ENCODE assay signal across 27 mouse cellular contexts in genomic region chr13:16745644-16746043, GRCm38 (mm10).
"Had no signal": no experiment of that assay in that cellular context is flagged by ENCODE, and none has a peak within 500 bp of the region (broad histone marks: within the 10 kb centered on the region; RNA-seq: fewer than 3 reads in every experiment).

No protein-coding gene starts in this region.

- H3K27me3 ChIP-seq: heart, embryonic 12.5 days; hindbrain, embryonic 12.5 days; limb, embryonic 12.5 days; liver, embryonic 13.5 days; liver, embryonic 15.5 days had no signal

- H3K9me3 ChIP-seq: heart, embryonic 10.5 days; heart, embryonic 12.5 days; hindbrain, embryonic 10.5 days; hindbrain, embryonic 12.5 days; limb, embryonic 10.5 days; limb, embryonic 12.5 days; liver, embryonic 13.5 days; liver, embryonic 15.5 days had no signal

- H3K4me2 ChIP-seq: heart, embryonic 12.5 days; hindbrain, embryonic 12.5 days; hindbrain, embryonic 14.5 days; limb, embryonic 12.5 days; liver, embryonic 11.5 days; liver, embryonic 13.5 days; liver, embryonic 15.5 days had no signal

- H3K4me1 ChIP-seq: heart, embryonic 10.5 days; heart, embryonic 12.5 days; hindbrain, embryonic 10.5 days; hindbrain, embryonic 12.5 days; limb, embryonic 10.5 days; limb, embryonic 12.5 days; liver, embryonic 13.5 days; liver, embryonic 15.5 days had no signal

- DNase-seq: gastrocnemius, adult 2 months; gastrocnemius, postnatal 10 days; gastrocnemius, postnatal 25 days; heart, adult 18-20 months; heart, postnatal 10 days; heart, postnatal 4 days; kidney, adult 11 months; kidney, adult 8-10 months; kidney, postnatal 10 days; kidney, postnatal 25 days; kidney, postnatal 4 days; liver; liver, embryonic 13.5 days; liver, postnatal 0 days had no signal

- H3K27ac ChIP-seq: gastrocnemius, adult 2 months; heart, embryonic 10.5 days; hindbrain, embryonic 10.5 days; hindbrain, embryonic 12.5 days; hindbrain, embryonic 14.5 days; left cerebral cortex, adult 2 months; limb, embryonic 10.5 days; limb, embryonic 12.5 days; liver, embryonic 13.5 days; liver, embryonic 15.5 days had no signal

- H3K4me3 ChIP-seq: gastrocnemius, adult 2 months; heart, embryonic 10.5 days; heart, embryonic 12.5 days; hindbrain, embryonic 10.5 days; hindbrain, embryonic 12.5 days; left cerebral cortex, adult 2 months; limb, embryonic 10.5 days; limb, embryonic 12.5 days; liver, embryonic 13.5 days; liver, embryonic 15.5 days had no signal

- H3K36me3 ChIP-seq: heart, embryonic 10.5 days; heart, embryonic 12.5 days; hindbrain, embryonic 10.5 days; hindbrain, embryonic 12.5 days; limb, embryonic 10.5 days; limb, embryonic 12.5 days; liver, embryonic 13.5 days; liver, embryonic 15.5 days had no signal

- ATAC-seq: hindbrain, embryonic 16.5 days; inflammation-experienced regulatory T-cells, adult 6 months; intestine, embryonic 16.5 days; liver, postnatal 0 days had no signal

- H3K9ac ChIP-seq: heart, embryonic 12.5 days; hindbrain, embryonic 12.5 days; hindbrain, embryonic 14.5 days; limb, embryonic 12.5 days; liver, embryonic 13.5 days; liver, embryonic 15.5 days; liver, postnatal 0 days had no signal
